Comparison of ENCODE assay signal across 12 mouse cellular contexts in the genomic region with DNA sequence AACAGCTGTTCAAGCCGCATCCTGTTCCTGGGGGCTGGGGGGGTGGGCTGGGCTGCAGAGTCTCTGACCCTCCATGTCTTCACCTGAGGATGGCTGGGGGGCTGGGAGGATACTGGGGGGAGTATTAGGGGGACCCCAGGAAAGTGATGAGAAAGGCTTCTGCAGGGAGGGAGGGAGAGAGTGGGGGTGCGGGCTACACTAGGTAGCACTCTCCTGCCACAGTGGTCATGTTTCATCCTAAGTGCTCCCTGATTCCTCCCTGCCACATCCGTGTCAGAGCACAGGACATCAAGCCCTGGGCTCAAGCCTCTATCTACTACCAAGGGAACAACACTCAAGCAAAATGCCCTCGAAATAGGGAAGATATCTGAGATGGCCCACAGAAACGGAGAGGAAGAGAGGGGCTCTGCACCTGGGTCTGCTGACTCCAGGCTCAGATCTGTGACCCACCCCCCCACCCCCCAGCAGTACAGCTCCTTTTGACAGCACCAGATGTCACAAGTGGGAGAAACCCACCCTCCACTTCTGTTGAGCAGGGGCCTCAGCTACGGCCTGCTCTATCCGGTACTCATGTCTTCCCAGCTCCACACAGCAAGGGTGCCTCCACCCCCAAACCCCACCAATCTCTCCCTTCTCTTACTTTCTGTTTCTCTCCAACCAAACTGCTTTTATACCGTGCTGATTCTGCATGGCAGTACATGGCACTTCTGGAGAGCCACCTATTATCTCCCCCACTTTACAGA.
A peak's percentile ranks its signal among the peaks of the same experiment; 100 is the strongest.
DNase-seq lines count a peak whose midpoint lies in the region; ATAC-seq and TF ChIP-seq lines count a peak whose summit lies in the region.
"Had no signal": no experiment of that assay in that cellular context is flagged by ENCODE, and none has a peak within 500 bp of the region (broad histone marks: within the 10 kb centered on the region; RNA-seq: fewer than 3 reads in every experiment).

No protein-coding gene starts in this region.

- H3K27me3 ChIP-seq in midbrain, embryonic 11.5 days (ENCODE audit: control insufficient read depth, insufficient read depth, low read length), result no peaks in the 10 kb centered on the region
- no peaks in the 10 kb centered on the region for H3K27me3 ChIP-seq in midbrain, postnatal 0 days (ENCODE audit: insufficient read depth, low read length)
- H3K27me3 ChIP-seq in limb, embryonic 10.5 days (ENCODE audit: low read depth, poor library complexity, severe bottlenecking), result no peaks in the 10 kb centered on the region
- H3K27me3 ChIP-seq in stomach, embryonic 14.5 days (ENCODE audit: control insufficient read depth, insufficient read depth, low read length), result no peaks in the 10 kb centered on the region
- H3K27me3 ChIP-seq: CH12.LX; forebrain, embryonic 15.5 days had no signal

- H3K4me3 ChIP-seq in midbrain, embryonic 11.5 days (ENCODE audit: low read depth, low read length), result no peak overlapping the region
- no peak overlapping the region for H3K4me3 ChIP-seq in midbrain, postnatal 0 days (ENCODE audit: low read depth, low read length)
- H3K4me3 ChIP-seq in limb, embryonic 10.5 days, result no peak overlapping the region
- H3K4me3 ChIP-seq in stomach, embryonic 14.5 days (ENCODE audit: low read depth, low read length), result no peak overlapping the region
- H3K4me3 ChIP-seq: forebrain, embryonic 15.5 days had no signal

- H3K4me2 ChIP-seq in midbrain, embryonic 11.5 days, result no peak overlapping the region
- no peak overlapping the region for H3K4me2 ChIP-seq in midbrain, postnatal 0 days (ENCODE audit: low read depth, low read length, poor library complexity, severe bottlenecking)
- H3K4me2 ChIP-seq in stomach, embryonic 14.5 days (replicated peaks; ENCODE audit: low read depth, low read length), result no peak overlapping the region
- H3K4me2 ChIP-seq: forebrain, embryonic 15.5 days had no signal

- no peaks in the 10 kb centered on the region for H3K9me3 ChIP-seq in midbrain, embryonic 11.5 days (ENCODE audit: control insufficient read depth, low read length)
- no peaks in the 10 kb centered on the region for H3K9me3 ChIP-seq in midbrain, postnatal 0 days (ENCODE audit: low read length)
- no peaks in the 10 kb centered on the region for H3K9me3 ChIP-seq in limb, embryonic 10.5 days (replicated peaks)
- H3K9me3 ChIP-seq in stomach, embryonic 14.5 days (ENCODE audit: control insufficient read depth, low read depth, low read length), result no peaks in the 10 kb centered on the region
- H3K9me3 ChIP-seq: forebrain, embryonic 15.5 days had no signal

- H3K4me1 ChIP-seq in midbrain, embryonic 11.5 days (ENCODE audit: control insufficient read depth, insufficient read depth, low read length), result peaks cover 15% of the 10 kb centered on the region
- H3K4me1 ChIP-seq in midbrain, postnatal 0 days (ENCODE audit: insufficient read depth, low read length), result no peaks in the 10 kb centered on the region; the same call in 1 of the 2 replicates
- peaks cover 68% of the 10 kb centered on the region for H3K4me1 ChIP-seq in limb, embryonic 10.5 days
- H3K4me1 ChIP-seq in stomach, embryonic 14.5 days (ENCODE audit: control insufficient read depth, insufficient read depth, low read length), result peaks cover 15% of the 10 kb centered on the region

- H3K9ac ChIP-seq in midbrain, embryonic 11.5 days (ENCODE audit: low read length), result no peak overlapping the region
- H3K9ac ChIP-seq in midbrain, postnatal 0 days (replicated peaks; ENCODE audit: low read length, poor library complexity, severe bottlenecking), result no peak overlapping the region
- no peak overlapping the region for H3K9ac ChIP-seq in stomach, embryonic 14.5 days (replicated peaks; ENCODE audit: low read depth, low read length)
- H3K9ac ChIP-seq: forebrain, embryonic 15.5 days; liver, postnatal 0 days had no signal

- no peak for TF ChIP-seq CTCF in midbrain, postnatal 0 days (IDR thresholded peaks at IDR 0.05)

- WGBS in midbrain, embryonic 11.5 days, result 65% methylated on average over 8 of the region's 8 CpGs
- WGBS in midbrain, postnatal 0 days, result 70% methylated on average over 8 of the region's 8 CpGs
- WGBS in limb, embryonic 10.5 days, result 66% methylated on average over 8 of the region's 8 CpGs
- WGBS in stomach, embryonic 14.5 days, result 37% methylated on average over 8 of the region's 8 CpGs

- ATAC-seq in midbrain, embryonic 11.5 days (ENCODE audit: low FRiP score), result peak; percentile 61
- ATAC-seq in midbrain, postnatal 0 days (ENCODE audit: low FRiP score), result no peak
- peak; percentile 16; the same call in 1 of the 2 replicates for ATAC-seq in stomach, embryonic 14.5 days (ENCODE audit: insufficient number of reproducible peaks, insufficient read depth, low FRiP score, low read depth)
- ATAC-seq: forebrain, embryonic 15.5 days; liver, postnatal 0 days had no signal

- peak overlapping the region; percentile 35; the same call in 1 of the 2 replicates for H3K27ac ChIP-seq in midbrain, embryonic 11.5 days (ENCODE audit: low read depth, low read length)
- no peak overlapping the region for H3K27ac ChIP-seq in midbrain, postnatal 0 days (ENCODE audit: low read depth, low read length)
- peak overlapping the region; percentile 65 for H3K27ac ChIP-seq in limb, embryonic 10.5 days
- H3K27ac ChIP-seq in stomach, embryonic 14.5 days (ENCODE audit: low read length), result no peak overlapping the region
- H3K27ac ChIP-seq: forebrain, embryonic 15.5 days had no signal

- DNase-seq in midbrain, embryonic 11.5 days (ENCODE audit: low spot score, missing footprints), result peak; percentile 84
- no peak for DNase-seq in midbrain, postnatal 0 days (ENCODE audit: low spot score)
- no peak for DNase-seq in limb, embryonic 10.5 days (ENCODE audit: low spot score)
- no peak for DNase-seq in kidney, adult 8-10 months
- no peak for DNase-seq in left cerebral cortex, adult 8-10 months (ENCODE audit: low spot score in 2 of 2)
- DNase-seq in right cerebral cortex, postnatal 4 days, result no peak
- DNase-seq: adrenal gland, postnatal 14 days; kidney, postnatal 4 days; liver, postnatal 0 days had no signal

- H3K36me3 ChIP-seq in midbrain, embryonic 11.5 days (ENCODE audit: control insufficient read depth, insufficient read depth, low read length), result no peaks in the 10 kb centered on the region
- no peaks in the 10 kb centered on the region for H3K36me3 ChIP-seq in midbrain, postnatal 0 days (ENCODE audit: insufficient read depth, low read length)
- H3K36me3 ChIP-seq in limb, embryonic 10.5 days, result no peaks in the 10 kb centered on the region
- H3K36me3 ChIP-seq in stomach, embryonic 14.5 days (ENCODE audit: control insufficient read depth, insufficient read depth, low read length), result no peaks in the 10 kb centered on the region
- H3K36me3 ChIP-seq: forebrain, embryonic 15.5 days had no signal

Comparison
In these comparisons a context has a peak if more than half of its experiments do, and no peak if none do; other contexts are left out.
1. H3K27ac ChIP-seq: peak in midbrain, embryonic 11.5 days (single experiment) and limb, embryonic 10.5 days (single experiment); none in midbrain, postnatal 0 days (single experiment) and stomach, embryonic 14.5 days (single experiment).